Mouse (Mus musculus): ENCODE measurements around the gene Ccnt1. TPM values are rescaled to one million over a fixed set of nuclear protein-coding genes. Genes with fewer than 3 reads are reported as not detected.
"Not testable (repeated sequence)": the region's sequence is repeated elsewhere in the genome, so short reads cannot be mapped to it uniquely, and the experiment has no call there.

The Ccnt1 gene
- polyA plus RNA-seq, 1 experiment = 40.6 TPM

DNA sequence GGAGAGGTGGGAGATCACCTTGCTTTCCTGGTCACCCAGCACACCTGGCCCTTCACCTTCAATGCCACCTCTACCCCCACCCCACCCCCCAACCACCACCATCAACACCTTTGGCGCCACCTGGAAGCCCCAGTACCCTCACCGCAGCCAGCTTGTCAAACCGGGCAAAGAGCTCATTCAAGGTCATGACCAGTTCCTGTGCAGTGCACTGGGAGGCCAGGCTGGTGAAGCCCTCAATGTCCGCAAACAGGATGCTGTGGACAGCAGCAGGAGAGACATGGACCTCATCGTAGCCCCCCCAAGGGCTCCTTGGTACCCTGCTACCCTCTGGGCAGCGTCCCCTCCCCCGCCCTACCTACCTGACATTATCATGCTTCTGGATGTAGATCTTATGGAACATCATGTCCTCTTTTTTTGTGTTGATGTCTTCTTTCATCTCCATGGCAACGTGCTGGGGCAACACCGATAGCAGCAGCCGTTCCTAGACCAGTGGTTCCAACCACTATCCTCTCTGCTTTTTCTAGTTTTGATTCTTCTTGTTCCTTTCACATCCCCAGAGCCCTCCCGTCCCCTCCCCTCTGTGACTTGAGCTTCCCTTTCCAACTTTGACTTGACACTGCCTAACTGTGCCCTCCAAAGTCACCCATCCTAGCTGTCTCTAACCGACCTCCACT lies 29.4 kb upstream of the Ccnt1 start:
- Histone ChIP-seq H3K4me1 (ENCODE audit: control insufficient read depth, insufficient read depth, low read length) (peaks cover 6% of the 10 kb centered on the region), H3K27ac (ENCODE audit: insufficient read depth, low read length) (no peak overlapping the region), H3K4me3 (ENCODE audit: insufficient read depth, low read length) (no peak overlapping the region)
- TF ChIP-seq POLR2A (IDR thresholded peaks at IDR 0.05; ENCODE audit: low read depth, low read length) = no peak
- TF ChIP-seq CTCF (IDR thresholded peaks at IDR 0.05; ENCODE audit: borderline replicate concordance, insufficient read depth, low read length) = no peak

DNA sequence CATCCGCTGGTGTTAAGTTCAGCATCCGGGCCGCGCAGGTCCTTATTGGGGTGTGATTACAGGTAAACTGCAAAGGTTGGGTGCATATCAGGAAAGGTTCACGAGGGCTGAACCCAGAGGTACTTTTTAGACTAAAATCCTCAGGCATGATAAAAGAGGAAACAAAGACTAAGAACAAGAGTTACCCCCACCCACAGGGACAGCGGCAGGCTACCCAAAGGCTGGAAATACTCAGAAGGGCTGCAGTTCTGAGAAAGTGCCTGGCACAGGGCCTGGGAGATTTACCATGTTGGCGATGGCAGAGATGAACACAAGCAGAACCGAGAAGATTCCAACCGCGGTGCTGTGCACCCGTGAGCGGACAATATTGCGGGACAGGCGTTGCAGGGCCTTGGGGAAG lies 25.9 kb upstream of the Ccnt1 start:
- Histone ChIP-seq H3K4me1 (ENCODE audit: control insufficient read depth, insufficient read depth, low read length) (no peaks in the 10 kb centered on the region), H3K4me3 (ENCODE audit: insufficient read depth, low read length) (no peak overlapping the region), H3K27ac (ENCODE audit: insufficient read depth, low read length) (no peak overlapping the region)
- no peak for TF ChIP-seq POLR2A (IDR thresholded peaks at IDR 0.05; ENCODE audit: low read depth, low read length)
- no peak for TF ChIP-seq CTCF (IDR thresholded peaks at IDR 0.05; ENCODE audit: borderline replicate concordance, insufficient read depth, low read length)

DNA sequence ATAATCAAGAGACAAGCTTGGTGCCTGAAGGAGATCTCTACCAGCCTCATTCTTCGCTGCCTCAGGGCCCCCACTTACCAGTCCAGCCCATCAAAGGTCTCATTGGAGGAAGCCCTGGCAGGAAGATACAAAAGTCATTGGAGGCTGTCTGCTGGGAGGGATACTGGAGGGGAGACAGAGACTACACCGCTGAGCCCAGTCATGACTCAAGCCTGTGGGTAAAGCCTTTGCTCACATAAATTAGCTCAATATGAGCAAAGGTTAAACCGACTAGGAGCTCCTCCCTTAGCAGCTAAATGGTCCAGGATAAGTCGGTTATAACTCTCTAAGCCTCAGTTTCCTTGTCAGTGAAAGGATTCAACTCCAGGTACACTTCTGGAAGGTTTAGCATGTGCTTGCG lies 24.3 kb upstream of the Ccnt1 start:
- Histone ChIP-seq H3K4me1 (ENCODE audit: control insufficient read depth, insufficient read depth, low read length) (no peaks in the 10 kb centered on the region), H3K27ac (ENCODE audit: insufficient read depth, low read length) (no peak overlapping the region), H3K4me3 (ENCODE audit: insufficient read depth, low read length) (no peak overlapping the region)
- TF ChIP-seq POLR2A (IDR thresholded peaks at IDR 0.05; ENCODE audit: low read depth, low read length) = no peak

DNA sequence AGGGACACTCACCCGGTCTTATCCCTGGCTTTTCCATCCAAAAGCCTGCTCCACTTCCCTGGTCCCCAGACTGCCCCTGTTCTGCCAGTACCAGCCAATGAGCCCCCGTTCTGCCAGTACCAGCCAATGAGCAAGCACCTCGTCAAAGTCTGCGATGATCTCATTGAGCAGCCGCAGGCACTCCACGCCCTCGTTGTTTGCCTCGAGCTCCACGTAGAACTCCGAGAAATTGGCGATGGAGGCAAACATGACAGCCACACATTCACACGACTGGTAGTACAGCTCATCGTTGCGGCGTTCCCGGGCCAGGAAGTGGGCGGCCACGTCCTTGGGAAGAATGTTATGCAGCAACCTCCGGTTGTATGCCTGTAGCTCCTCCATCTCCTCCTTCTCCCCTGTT lies 23.5 kb upstream of the Ccnt1 start:
- H3K4me3 ChIP-seq (ENCODE audit: insufficient read depth, low read length) = no peak overlapping the region
- TF ChIP-seq CTCF (IDR thresholded peaks at IDR 0.05; ENCODE audit: borderline replicate concordance, insufficient read depth, low read length) = no peak
- no peak for TF ChIP-seq POLR2A (IDR thresholded peaks at IDR 0.05; ENCODE audit: low read depth, low read length)
- no peak overlapping the region for H3K27ac ChIP-seq (ENCODE audit: insufficient read depth, low read length)
- no peaks in the 10 kb centered on the region for H3K4me1 ChIP-seq (ENCODE audit: control insufficient read depth, insufficient read depth, low read length)

DNA sequence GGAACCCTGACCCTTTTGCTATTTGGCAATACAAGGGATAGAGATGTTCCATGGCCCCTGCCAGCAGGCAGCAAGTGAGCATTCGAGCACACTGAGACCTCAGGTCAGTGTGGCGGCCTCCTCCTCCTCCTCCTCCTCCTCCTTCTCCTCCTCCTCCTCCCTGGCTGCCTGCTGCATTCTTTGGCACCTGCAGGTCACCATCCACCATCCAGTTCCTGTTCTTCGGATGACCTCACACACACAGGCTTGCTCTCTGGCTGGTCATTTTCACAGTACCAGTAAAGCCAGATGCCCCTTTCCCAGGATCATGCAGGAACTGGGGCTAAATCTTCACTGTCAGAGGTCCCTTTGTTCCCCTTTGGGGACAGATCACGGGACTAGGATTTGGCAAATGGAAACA lies 20.7 kb upstream of the Ccnt1 start:
- no peak for TF ChIP-seq POLR2A (IDR thresholded peaks at IDR 0.05; ENCODE audit: low read depth, low read length)
- TF ChIP-seq CTCF (IDR thresholded peaks at IDR 0.05; ENCODE audit: borderline replicate concordance, insufficient read depth, low read length) = no peak
- H3K27ac ChIP-seq (ENCODE audit: insufficient read depth, low read length) = no peak overlapping the region
- no peak overlapping the region for H3K4me3 ChIP-seq (ENCODE audit: insufficient read depth, low read length)
- H3K4me1 ChIP-seq (ENCODE audit: control insufficient read depth, insufficient read depth, low read length) = no peaks in the 10 kb centered on the region

DNA sequence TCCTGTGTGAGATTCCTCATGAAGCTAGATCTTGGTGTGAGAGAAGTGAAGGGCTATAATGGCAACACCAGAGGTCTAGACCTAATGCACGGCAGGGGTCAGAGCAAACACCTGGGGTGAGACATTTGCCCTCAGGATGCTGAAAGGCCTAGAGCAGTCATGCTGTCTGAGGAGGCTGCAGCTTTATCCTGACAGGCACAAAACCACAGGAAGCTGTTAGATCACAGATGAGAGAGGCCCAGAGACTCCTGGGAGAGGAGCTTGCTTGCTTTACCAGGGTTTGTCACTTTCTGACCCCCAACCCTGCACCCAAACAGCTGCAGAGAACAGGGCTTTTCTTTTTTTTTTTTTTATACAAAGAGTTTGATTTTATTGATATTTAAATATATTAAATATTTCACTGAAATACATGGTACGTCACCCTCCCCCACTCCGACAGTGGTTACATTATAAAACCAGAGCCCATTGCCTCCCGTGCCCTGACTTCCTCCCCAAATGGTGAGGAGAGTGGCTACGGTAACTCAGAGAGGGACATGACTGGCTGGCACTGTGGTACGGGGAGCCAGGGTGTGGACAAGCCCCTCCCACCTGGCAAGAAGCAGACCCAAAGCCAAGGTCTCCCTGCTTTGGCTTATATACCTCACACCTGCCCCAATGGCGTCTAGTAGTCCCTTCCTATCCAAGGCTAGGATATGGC lies 19.1 kb upstream of the Ccnt1 start:
- Histone ChIP-seq H3K4me3 (ENCODE audit: insufficient read depth, low read length) (no peak overlapping the region), H3K4me1 (ENCODE audit: control insufficient read depth, insufficient read depth, low read length) (no peaks in the 10 kb centered on the region), H3K27ac (ENCODE audit: insufficient read depth, low read length) (no peak overlapping the region)
- TF ChIP-seq POLR2A (IDR thresholded peaks at IDR 0.05; ENCODE audit: low read depth, low read length) (no peak), CTCF (IDR thresholded peaks at IDR 0.05; ENCODE audit: borderline replicate concordance, insufficient read depth, low read length) (no peak)

DNA sequence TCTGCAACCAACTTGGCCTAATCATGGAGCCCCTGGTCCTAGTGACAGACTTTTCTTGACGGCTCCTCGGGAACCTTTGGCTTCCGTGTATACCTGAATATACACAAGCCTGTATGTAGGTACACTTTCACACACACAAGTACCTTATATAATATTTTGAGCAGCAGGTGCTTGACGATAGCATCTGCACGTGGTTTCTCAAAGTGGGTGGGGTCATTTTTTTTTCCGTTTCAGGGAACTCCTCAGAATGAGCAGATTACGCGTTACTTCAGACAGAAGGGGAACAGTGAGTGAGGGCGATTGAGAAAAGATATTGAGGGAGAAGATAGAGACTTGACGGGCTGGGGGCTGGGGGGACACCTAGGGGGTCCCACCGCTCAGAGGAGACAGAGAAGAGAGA lies 17.0 kb upstream of the Ccnt1 start:
- Histone ChIP-seq H3K4me1 (ENCODE audit: control insufficient read depth, insufficient read depth, low read length) (no peaks in the 10 kb centered on the region), H3K4me3 (ENCODE audit: insufficient read depth, low read length) (no peak overlapping the region), H3K27ac (ENCODE audit: insufficient read depth, low read length) (no peak overlapping the region)
- TF ChIP-seq POLR2A (IDR thresholded peaks at IDR 0.05; ENCODE audit: low read depth, low read length) = no peak
- TF ChIP-seq CTCF (IDR thresholded peaks at IDR 0.05; ENCODE audit: borderline replicate concordance, insufficient read depth, low read length) = no peak

DNA sequence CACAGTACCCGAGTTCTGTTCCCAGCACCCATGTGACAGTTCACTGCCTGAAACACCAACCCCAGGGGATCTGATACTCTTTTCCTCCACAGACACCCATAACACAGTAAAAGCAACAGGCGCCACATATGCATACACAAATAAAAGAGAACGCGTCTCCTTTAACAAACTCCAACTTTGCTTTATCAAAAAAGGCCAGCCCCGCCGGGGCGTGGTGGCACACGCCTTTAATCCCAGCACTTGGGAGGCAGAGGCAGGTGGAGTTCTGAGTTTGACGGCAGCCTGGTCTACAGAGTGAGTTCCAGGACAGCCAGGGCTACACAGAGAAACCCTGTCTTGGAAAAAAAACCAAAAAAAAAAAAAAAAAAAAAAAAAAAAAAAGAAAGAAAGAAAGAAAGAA lies 15.4 kb upstream of the Ccnt1 start:
- not testable (repeated sequence) for H3K4me1 ChIP-seq (ENCODE audit: control insufficient read depth, insufficient read depth, low read length); H3K4me3 ChIP-seq (ENCODE audit: insufficient read depth, low read length); H3K27ac ChIP-seq (ENCODE audit: insufficient read depth, low read length)

DNA sequence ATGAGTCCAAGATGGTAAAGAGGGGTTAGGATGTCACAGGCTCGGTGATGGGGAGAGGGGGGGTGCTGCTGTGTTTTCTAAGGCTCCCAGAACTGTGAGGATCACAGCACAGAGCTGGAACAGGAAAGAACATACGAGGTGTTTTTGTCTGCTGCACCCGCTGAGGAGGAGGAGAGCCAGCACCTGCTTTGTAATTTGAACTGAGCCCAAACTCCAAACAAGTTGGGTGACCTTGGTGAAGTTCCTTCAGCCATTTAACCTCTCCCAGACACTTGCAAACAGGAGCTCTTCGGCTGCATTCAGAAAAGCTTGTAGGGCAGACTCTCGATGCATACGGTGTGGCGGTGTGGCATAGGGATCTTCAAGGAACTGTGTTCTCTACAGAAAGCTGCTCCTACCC lies 14.7 kb upstream of the Ccnt1 start:
- Histone ChIP-seq H3K4me3 (ENCODE audit: insufficient read depth, low read length) (no peak overlapping the region), H3K4me1 (ENCODE audit: control insufficient read depth, insufficient read depth, low read length) (no peaks in the 10 kb centered on the region), H3K27ac (ENCODE audit: insufficient read depth, low read length) (no peak overlapping the region)
- TF ChIP-seq CTCF (IDR thresholded peaks at IDR 0.05; ENCODE audit: borderline replicate concordance, insufficient read depth, low read length) = no peak
- TF ChIP-seq POLR2A (IDR thresholded peaks at IDR 0.05; ENCODE audit: low read depth, low read length) = no peak

DNA sequence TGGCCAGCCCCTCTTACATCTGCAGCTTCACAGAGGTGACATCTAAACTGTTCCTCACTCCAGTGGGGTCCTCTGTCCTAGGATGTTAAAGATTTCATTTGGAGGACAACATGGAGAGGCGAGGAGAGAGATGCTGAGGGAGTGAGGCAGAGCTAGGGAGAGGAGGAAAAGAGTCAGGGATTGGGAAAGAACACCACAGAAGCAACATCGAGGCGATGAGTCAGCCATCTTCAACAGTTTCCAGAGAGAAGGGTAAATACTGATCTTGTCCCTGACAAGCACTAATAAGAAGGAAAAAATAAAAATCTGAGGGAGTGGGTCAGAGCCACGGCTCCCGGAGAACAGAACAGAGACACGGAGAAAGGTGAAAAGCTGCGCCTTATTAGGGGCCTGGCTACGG lies 12.3 kb upstream of the Ccnt1 start:
- Histone ChIP-seq H3K27ac (ENCODE audit: insufficient read depth, low read length) (no peak overlapping the region), H3K4me3 (ENCODE audit: insufficient read depth, low read length) (no peak overlapping the region), H3K4me1 (ENCODE audit: control insufficient read depth, insufficient read depth, low read length) (no peaks in the 10 kb centered on the region)
- TF ChIP-seq POLR2A (IDR thresholded peaks at IDR 0.05; ENCODE audit: low read depth, low read length) (no peak), CTCF (IDR thresholded peaks at IDR 0.05; ENCODE audit: borderline replicate concordance, insufficient read depth, low read length) (no peak)

Measured in embryonic fibroblast, embryonic 13.5 days (primary cell).